Mouse (Mus musculus): ENCODE data around the gene Pnkp. TPM values are rescaled to one million over a fixed set of nuclear protein-coding genes. Genes with fewer than 3 reads are reported as not detected.
A peak's percentile ranks its signal among the peaks of the same experiment; 100 is the strongest.

Pnkp gene
- polyA plus RNA-seq, 1 experiment from 2014 or later: 26.6 TPM

GRCm38 (mm10) chr7:44855036-44855435 is 1.9 kb upstream of the Pnkp start:
- Histone ChIP-seq H3K36me3 (ENCODE audit: control insufficient read depth, insufficient read depth, low read length) (peaks cover 2% of the 10 kb centered on the region; the same call in 1 of the 2 replicates), H3K9ac (ENCODE audit: low read depth, low read length) (peak overlapping the region; percentile 86), H3K4me2 (ENCODE audit: low read depth, low read length) (peak overlapping the region; percentile 83), H3K27me3 (replicated peaks; ENCODE audit: control insufficient read depth, insufficient read depth, low read length) (no peaks in the 10 kb centered on the region), H3K27ac (ENCODE audit: low read length) (peak overlapping the region; percentile 100), H3K4me1 (ENCODE audit: control insufficient read depth, insufficient read depth, low read length) (peaks cover 49% of the 10 kb centered on the region), H3K4me3 (ENCODE audit: low read length) (peak overlapping the region; percentile 61), H3K9me3 (ENCODE audit: control insufficient read depth, low read length) (no peaks in the 10 kb centered on the region)
- 35% methylated on average over 10 of the region's 10 CpGs for WGBS
- ATAC-seq: peak; percentile 18

DNA sequence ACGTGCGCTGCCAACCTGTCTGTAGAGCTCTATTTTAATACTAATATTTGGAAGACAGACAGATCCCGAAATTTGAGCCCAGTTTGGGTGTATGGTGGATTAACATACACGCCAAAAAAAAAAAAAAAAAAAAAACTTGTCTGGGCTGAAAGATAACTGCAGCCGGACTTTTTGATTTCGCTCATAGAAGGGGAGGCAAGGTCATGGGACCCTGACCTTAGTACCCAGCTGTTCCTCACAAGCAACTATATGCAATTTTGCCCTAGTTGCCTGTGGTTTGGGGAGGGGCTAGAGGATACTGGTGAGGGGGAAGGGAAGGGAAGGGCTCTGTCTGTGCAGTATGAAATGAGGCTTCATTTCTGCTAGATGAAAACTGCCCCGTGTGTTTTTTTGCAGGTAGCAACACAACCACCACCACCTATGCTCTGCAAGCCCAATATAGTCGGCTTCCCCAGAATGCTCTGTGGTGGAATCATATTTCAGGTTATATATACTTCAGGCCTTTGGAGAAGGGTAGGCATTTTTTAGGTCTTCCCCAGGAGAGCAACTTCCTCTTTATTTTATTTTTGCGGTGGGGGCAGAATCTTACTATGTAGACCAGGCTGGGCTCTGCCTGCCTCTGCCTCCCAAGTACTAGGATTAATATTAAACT is 548 bp upstream of the Pnkp start:
- Histone ChIP-seq H3K9me3 (ENCODE audit: control insufficient read depth, low read length) (no peaks in the 10 kb centered on the region), H3K27me3 (replicated peaks; ENCODE audit: control insufficient read depth, insufficient read depth, low read length) (no peaks in the 10 kb centered on the region), H3K4me3 (ENCODE audit: low read length) (peak overlapping the region; percentile 90), H3K9ac (ENCODE audit: low read depth, low read length) (peak overlapping the region; percentile 40; the same call in 1 of the 2 replicates), H3K4me1 (ENCODE audit: control insufficient read depth, insufficient read depth, low read length) (peaks cover 43% of the 10 kb centered on the region), H3K27ac (ENCODE audit: low read length) (peak overlapping the region; percentile 94), H3K36me3 (ENCODE audit: control insufficient read depth, insufficient read depth, low read length) (peaks cover 2% of the 10 kb centered on the region; the same call in 1 of the 2 replicates), H3K4me2 (ENCODE audit: low read depth, low read length) (peak overlapping the region; percentile 72)
- 57% methylated on average over 9 of the region's 9 CpGs for WGBS
- no peak for ATAC-seq

- H3K4me1 ChIP-seq (ENCODE audit: control insufficient read depth, insufficient read depth, low read length): peaks cover 40% of the 10 kb centered on the region
- ATAC-seq: no peak
- H3K9me3 ChIP-seq (ENCODE audit: control insufficient read depth, low read length): no peaks in the 10 kb centered on the region
- H3K36me3 ChIP-seq (ENCODE audit: control insufficient read depth, insufficient read depth, low read length): peaks cover 6% of the 10 kb centered on the region
- 31% methylated on average over 8 of the region's 8 CpGs for WGBS
- H3K9ac ChIP-seq (ENCODE audit: low read depth, low read length): peak overlapping the region; percentile 94
- H3K27me3 ChIP-seq (replicated peaks; ENCODE audit: control insufficient read depth, insufficient read depth, low read length): no peaks in the 10 kb centered on the region
- peak overlapping the region; percentile 90 for H3K4me3 ChIP-seq (ENCODE audit: low read length)
- peak overlapping the region; percentile 72 for H3K4me2 ChIP-seq (ENCODE audit: low read depth, low read length)
- H3K27ac ChIP-seq (ENCODE audit: low read length): no peak overlapping the region
Measured at GRCm38 (mm10) chr7:44857905-44858304, 966 bp downstream of the Pnkp start.

DNA sequence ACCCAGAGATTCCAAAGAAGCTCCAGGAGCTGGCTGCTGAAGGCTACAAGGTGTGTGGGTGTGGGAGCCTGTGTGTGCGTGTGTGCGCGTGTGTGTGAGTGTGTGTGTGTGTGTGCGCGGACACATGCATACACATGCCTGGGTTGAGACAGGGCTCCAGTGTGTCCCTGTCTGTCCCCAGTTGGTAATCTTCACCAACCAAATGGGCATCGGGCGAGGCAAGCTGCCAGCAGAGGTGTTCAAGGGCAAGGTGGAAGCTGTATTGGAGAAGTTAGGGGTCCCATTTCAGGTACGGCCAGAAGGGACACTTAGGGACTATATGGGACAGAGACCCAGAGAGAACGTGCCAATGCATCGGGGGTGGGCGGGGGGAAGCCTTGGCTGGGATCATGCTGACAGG is 3.0 kb downstream of the Pnkp start:
- WGBS: 90% methylated on average over 11 of the region's 11 CpGs
- no peak for ATAC-seq
- peaks cover 17% of the 10 kb centered on the region for H3K36me3 ChIP-seq (ENCODE audit: control insufficient read depth, insufficient read depth, low read length)

GRCm38 (mm10) chr7:44860576-44861428 is 3.9 kb downstream of the Pnkp start:
- H3K27ac ChIP-seq (ENCODE audit: low read length): peak overlapping the region; percentile 28
- H3K4me3 ChIP-seq (ENCODE audit: low read length): no peak overlapping the region
- H3K27me3 ChIP-seq (replicated peaks; ENCODE audit: control insufficient read depth, insufficient read depth, low read length): no peaks in the 10 kb centered on the region
- H3K4me2 ChIP-seq (ENCODE audit: low read depth, low read length): no peak overlapping the region
- peaks cover 21% of the 10 kb centered on the region for H3K36me3 ChIP-seq (ENCODE audit: control insufficient read depth, insufficient read depth, low read length)
- H3K9ac ChIP-seq (ENCODE audit: low read depth, low read length): 0 out of 2 replicates have a peak overlapping the region, but pooled peaks have one; percentile 12
- WGBS: 54% methylated on average over 22 of the region's 22 CpGs
- no peaks in the 10 kb centered on the region for H3K9me3 ChIP-seq (ENCODE audit: control insufficient read depth, low read length)
- peaks cover 31% of the 10 kb centered on the region for H3K4me1 ChIP-seq (ENCODE audit: control insufficient read depth, insufficient read depth, low read length)
- peak; percentile 22 for ATAC-seq

More for the DNA sequence above, 3.0 kb downstream of the Pnkp start:
- Histone ChIP-seq H3K27ac (ENCODE audit: low read length) (no peak overlapping the region), H3K4me2 (ENCODE audit: low read depth, low read length) (no peak overlapping the region), H3K4me1 (ENCODE audit: control insufficient read depth, insufficient read depth, low read length) (peaks cover 31% of the 10 kb centered on the region), H3K4me3 (ENCODE audit: low read length) (no peak overlapping the region), H3K9me3 (ENCODE audit: control insufficient read depth, low read length) (no peaks in the 10 kb centered on the region), H3K9ac (ENCODE audit: low read depth, low read length) (no peak overlapping the region), H3K27me3 (replicated peaks; ENCODE audit: control insufficient read depth, insufficient read depth, low read length) (no peaks in the 10 kb centered on the region)

GRCm38 (mm10) chr7:44861429-44861816 is 4.5 kb downstream of the Pnkp start:
- peaks cover 33% of the 10 kb centered on the region for H3K4me1 ChIP-seq (ENCODE audit: control insufficient read depth, insufficient read depth, low read length)
- WGBS: 81% methylated on average over 14 of the region's 14 CpGs
- H3K36me3 ChIP-seq (ENCODE audit: control insufficient read depth, insufficient read depth, low read length): peaks cover 21% of the 10 kb centered on the region
- H3K27ac ChIP-seq (ENCODE audit: low read length): no peak overlapping the region; the same call in 1 of the 2 replicates
- no peaks in the 10 kb centered on the region for H3K27me3 ChIP-seq (replicated peaks; ENCODE audit: control insufficient read depth, insufficient read depth, low read length)
- H3K9ac ChIP-seq (ENCODE audit: low read depth, low read length): no peak overlapping the region
- H3K4me3 ChIP-seq (ENCODE audit: low read length): no peak overlapping the region
- no peaks in the 10 kb centered on the region for H3K9me3 ChIP-seq (ENCODE audit: control insufficient read depth, low read length)
- ATAC-seq: no peak
- H3K4me2 ChIP-seq (ENCODE audit: low read depth, low read length): no peak overlapping the region

DNA sequence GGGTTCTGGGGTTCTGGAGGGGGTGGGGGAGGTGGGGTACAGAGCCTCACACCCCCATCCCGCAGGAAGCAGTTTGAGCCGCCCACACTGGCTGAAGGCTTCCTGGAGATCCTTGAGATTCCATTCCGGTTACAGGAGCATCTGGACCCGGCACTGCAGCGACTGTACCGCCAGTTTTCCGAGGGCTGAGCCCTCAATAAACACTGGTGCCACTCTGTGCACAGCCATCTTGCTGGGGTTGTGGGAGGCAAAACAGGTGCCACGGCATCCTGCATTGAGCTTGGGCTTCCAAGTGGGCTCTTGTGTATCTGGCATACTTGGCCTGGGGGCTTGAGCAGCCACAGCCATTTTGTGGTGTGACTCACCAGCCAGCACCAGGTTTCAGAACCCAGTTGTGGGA is 5.5 kb downstream of the Pnkp start:
- peaks cover 21% of the 10 kb centered on the region for H3K36me3 ChIP-seq (ENCODE audit: control insufficient read depth, insufficient read depth, low read length)
- no peak overlapping the region for H3K27ac ChIP-seq (ENCODE audit: low read length)
- H3K4me2 ChIP-seq (ENCODE audit: low read depth, low read length): no peak overlapping the region
- H3K9me3 ChIP-seq (ENCODE audit: control insufficient read depth, low read length): no peaks in the 10 kb centered on the region
- ATAC-seq: no peak
- H3K4me3 ChIP-seq (ENCODE audit: low read length): no peak overlapping the region
- 77% methylated on average over 8 of the region's 8 CpGs for WGBS
- no peaks in the 10 kb centered on the region for H3K27me3 ChIP-seq (replicated peaks; ENCODE audit: control insufficient read depth, insufficient read depth, low read length)
- H3K9ac ChIP-seq (ENCODE audit: low read depth, low read length): no peak overlapping the region
- peaks cover 40% of the 10 kb centered on the region for H3K4me1 ChIP-seq (ENCODE audit: control insufficient read depth, insufficient read depth, low read length)

GRCm38 (mm10) chr7:44863210-44863609 is 6.3 kb downstream of the Pnkp start:
- Histone ChIP-seq H3K9me3 (ENCODE audit: control insufficient read depth, low read length) (no peaks in the 10 kb centered on the region), H3K9ac (ENCODE audit: low read depth, low read length) (no peak overlapping the region), H3K4me1 (ENCODE audit: control insufficient read depth, insufficient read depth, low read length) (peaks cover 42% of the 10 kb centered on the region), H3K4me2 (ENCODE audit: low read depth, low read length) (no peak overlapping the region), H3K27me3 (replicated peaks; ENCODE audit: control insufficient read depth, insufficient read depth, low read length) (no peaks in the 10 kb centered on the region), H3K27ac (ENCODE audit: low read length) (no peak overlapping the region; the same call in 1 of the 2 replicates), H3K4me3 (ENCODE audit: low read length) (no peak overlapping the region), H3K36me3 (ENCODE audit: control insufficient read depth, insufficient read depth, low read length) (peaks cover 21% of the 10 kb centered on the region)
- 89% methylated on average over 14 of the region's 14 CpGs for WGBS
- no peak for ATAC-seq

GRCm38 (mm10) chr7:44863982-44864494 is 7.1 kb downstream of the Pnkp start:
- H3K4me2 ChIP-seq (ENCODE audit: low read depth, low read length): no peak overlapping the region
- H3K4me1 ChIP-seq (ENCODE audit: control insufficient read depth, insufficient read depth, low read length): peaks cover 41% of the 10 kb centered on the region
- peaks cover 21% of the 10 kb centered on the region for H3K36me3 ChIP-seq (ENCODE audit: control insufficient read depth, insufficient read depth, low read length)
- no peak overlapping the region for H3K4me3 ChIP-seq (ENCODE audit: low read length)
- H3K9ac ChIP-seq (ENCODE audit: low read depth, low read length): peak overlapping the region; percentile 14; the same call in 1 of the 2 replicates
- 83% methylated on average over 11 of the region's 11 CpGs for WGBS
- H3K27me3 ChIP-seq (replicated peaks; ENCODE audit: control insufficient read depth, insufficient read depth, low read length): no peaks in the 10 kb centered on the region
- no peak overlapping the region for H3K27ac ChIP-seq (ENCODE audit: low read length)
- no peak for ATAC-seq
- no peaks in the 10 kb centered on the region for H3K9me3 ChIP-seq (ENCODE audit: control insufficient read depth, low read length)
